Mouse (Mus musculus) cerebellum, postnatal 36 days (tissue): ENCODE measurements around the gene Fgfr2.

Experiments
- DNase-seq, 2 experiments: peaks; one replicate each; pipeline ENCODE4 v3.0.0; 2021 to 2022; ENCODE audit warnings: mixed read lengths in 2 of 2

Gene Fgfr2

GRCm38 (mm10) chr7:133039556-133040255, 83.4 kb downstream of the Fgfr2 start:
- no peak for DNase-seq

- no peak for DNase-seq
Observed at GRCm38 (mm10) chr7:133037618-133038017, 85.5 kb downstream of the Fgfr2 start.

- DNase-seq: no peak
Observed at GRCm38 (mm10) chr7:133037217-133037616, 85.9 kb downstream of the Fgfr2 start.

GRCm38 (mm10) chr7:133035901-133036300, 87.2 kb downstream of the Fgfr2 start:
- DNase-seq: no peak

- DNase-seq: peak; percentile 65 to 76
Observed at GRCm38 (mm10) chr7:133032589-133033203, 90.5 kb downstream of the Fgfr2 start.

GRCm38 (mm10) chr7:133029496-133030047, 93.6 kb downstream of the Fgfr2 start:
- DNase-seq: no peak

GRCm38 (mm10) chr7:133029004-133029403, 94.1 kb downstream of the Fgfr2 start:
- no peak for DNase-seq

GRCm38 (mm10) chr7:133027930-133028329, 95.2 kb downstream of the Fgfr2 start:
- DNase-seq: no peak

GRCm38 (mm10) chr7:133024694-133025093, 98.5 kb downstream of the Fgfr2 start:
- DNase-seq: no peak

GRCm38 (mm10) chr7:133019481-133020020, 103.6 kb downstream of the Fgfr2 start:
- DNase-seq: no peak

GRCm38 (mm10) chr7:133018961-133019360, 104.2 kb downstream of the Fgfr2 start:
- no peak for DNase-seq

GRCm38 (mm10) chr7:133015416-133016070, 107.6 kb downstream of the Fgfr2 start:
- no peak for DNase-seq

- no peak for DNase-seq
Observed at GRCm38 (mm10) chr7:133014631-133015030, 108.5 kb downstream of the Fgfr2 start.

GRCm38 (mm10) chr7:133013923-133014322, 109.2 kb downstream of the Fgfr2 start:
- DNase-seq: no peak

- DNase-seq: no peak
Observed at GRCm38 (mm10) chr7:133012637-133013366, 110.3 kb downstream of the Fgfr2 start.

- DNase-seq: no peak
Observed at GRCm38 (mm10) chr7:133011611-133012010, 111.5 kb downstream of the Fgfr2 start.

- peak; percentile 64 to 67 for DNase-seq
Observed at GRCm38 (mm10) chr7:133011191-133011590, 112.0 kb downstream of the Fgfr2 start.

GRCm38 (mm10) chr7:133010477-133010876, 112.7 kb downstream of the Fgfr2 start:
- DNase-seq: peak in 1 of 2 experiments; percentile 46

- no peak for DNase-seq
Observed at GRCm38 (mm10) chr7:133009676-133010075, 113.5 kb downstream of the Fgfr2 start.

GRCm38 (mm10) chr7:133008663-133009062, 114.5 kb downstream of the Fgfr2 start:
- no peak for DNase-seq

GRCm38 (mm10) chr7:133007343-133007742, 115.8 kb downstream of the Fgfr2 start:
- DNase-seq: peak; percentile 61 to 70

GRCm38 (mm10) chr7:133005772-133006171, 117.4 kb downstream of the Fgfr2 start:
- no peak for DNase-seq

GRCm38 (mm10) chr7:133003421-133003820, 119.7 kb downstream of the Fgfr2 start:
- DNase-seq: peak; percentile 93 to 96
